Mouse (Mus musculus) limb, embryonic 12.5 days (tissue): ENCODE measurements around the gene A830018L16Rik. TPM values are rescaled to one million over a fixed set of nuclear protein-coding genes. Genes with fewer than 3 reads are reported as not detected.

ENCODE experiments used
- ATAC-seq: fragments of 200-750 bp; cut with Nextera tagmentation; 2 replicates; pipeline ENCODE4 v1.8.0; 2017; ENCODE audit warnings: low read depth, moderate TSS enrichment; ENCODE audit not compliant: insufficient number of reproducible peaks, insufficient read depth, low FRiP score, low TSS enrichment
- H3K27ac ChIP-seq: fragments of 300-500 bp; sonication (generic); 2 replicates; pipeline ENCODE4 v1.5.1; 2016; ENCODE audit warnings: mild to moderate bottlenecking, moderate library complexity
- H3K27me3 ChIP-seq: fragments of 300-500 bp; sonication (generic); 2 replicates; pipeline ENCODE4 v1.6.1; 2016; ENCODE audit warnings: mild to moderate bottlenecking, moderate library complexity
- H3K36me3 ChIP-seq: fragments of 300-500 bp; sonication (generic); 2 replicates; pipeline ENCODE4 v1.6.1; 2016; ENCODE audit warnings: mild to moderate bottlenecking, moderate library complexity
- H3K4me1 ChIP-seq: fragments of 300-500 bp; sonication (generic); replicated peaks from 2 replicates; pipeline ENCODE4 v1.6.1; 2016
- H3K4me2 ChIP-seq: fragments of 300-500 bp; sonication (generic); 2 replicates; pipeline ENCODE4 v1.6.1; 2016; ENCODE audit warnings: mild to moderate bottlenecking, moderate library complexity
- H3K4me3 ChIP-seq: fragments of 300-500 bp; sonication (generic); replicated peaks from 2 replicates; pipeline ENCODE4 v1.5.1; 2016; ENCODE audit warnings: mild to moderate bottlenecking
- H3K9ac ChIP-seq: fragments of 300-500 bp; sonication (generic); replicated peaks from 2 replicates; pipeline ENCODE4 v1.6.1; 2016; ENCODE audit warnings: mild to moderate bottlenecking, moderate library complexity
- H3K9me3 ChIP-seq: fragments of 300-500 bp; sonication (generic); 2 replicates; pipeline ENCODE4 v1.6.1; 2016; ENCODE audit warnings: mild to moderate bottlenecking, moderate library complexity
- WGBS: fragments of 180-500 bp; shearing (Covaris S2); methylation state at CpG from one replicate; pipeline ENCODE4 v1.1.7; 2016; 5-methylcytosine and 5-hydroxymethylcytosine counted together
- polyA plus RNA-seq: library from polyadenylated mRNA; unstranded; fragments of >200 nt; fragmentation: Nextera tagmentation; extraction: Ambion mirVana; gene quantifications from 2 replicates; pipeline ENCODE4 v1.2.1, GENCODE M21; 2016

The A830018L16Rik gene
- 1.9 and 2.3 TPM in 2 replicates for polyA plus RNA-seq

GRCm38 (mm10) chr1:11413894-11414556 lies at the start of gene A830018L16Rik:
A830018L16Rik (plus strand) TSS chr1:11414105.
- H3K9ac ChIP-seq: peak within 1 kb of the TSS; percentile 67
- peak; percentile 96 for ATAC-seq
- under 1% methylated on average over 50 of the region's 50 CpGs for WGBS
- peak within 1 kb of the TSS; percentile 51 for H3K4me3 ChIP-seq
- H3K9me3 ChIP-seq: no peaks in the 10 kb centered on the region
- H3K27ac ChIP-seq: no peak within 1 kb of the TSS
- H3K27me3 ChIP-seq: peaks cover 20% of the 10 kb centered on the region
- 0 out of 2 replicates have a peak, but pooled peaks cover 3% of the 10 kb centered on the region for H3K4me1 ChIP-seq
- H3K36me3 ChIP-seq: no peaks in the 10 kb centered on the region
- H3K4me2 ChIP-seq: peak within 1 kb of the TSS; percentile 86

- Histone ChIP-seq H3K9me3 (no peaks in the 10 kb centered on the region), H3K4me1 (no peaks in the 10 kb centered on the region), H3K27ac (no peak overlapping the region), H3K36me3 (no peaks in the 10 kb centered on the region), H3K27me3 (no peaks in the 10 kb centered on the region), H3K4me3 (no peak overlapping the region), H3K4me2 (no peak overlapping the region), H3K9ac (no peak overlapping the region)
- WGBS: 66% methylated on average over 3 of the region's 3 CpGs
- ATAC-seq: no peak
Observed at GRCm38 (mm10) chr1:11385846-11386245, 28.1 kb upstream of the A830018L16Rik start.

- H3K4me3 ChIP-seq: no peak overlapping the region
- H3K9me3 ChIP-seq: no peaks in the 10 kb centered on the region
- no peaks in the 10 kb centered on the region for H3K36me3 ChIP-seq
- no peak overlapping the region for H3K9ac ChIP-seq
- H3K4me1 ChIP-seq: no peaks in the 10 kb centered on the region
- H3K4me2 ChIP-seq: no peak overlapping the region
- 61% methylated on average over 4 of the region's 4 CpGs for whole genome bisulfite sequencing
- no peak for ATAC-seq
- H3K27me3 ChIP-seq: no peaks in the 10 kb centered on the region
- no peak overlapping the region for H3K27ac ChIP-seq
Observed at GRCm38 (mm10) chr1:11395408-11395807, 18.5 kb upstream of the A830018L16Rik start.

GRCm38 (mm10) chr1:11395996-11396736 lies 17.7 kb upstream of the A830018L16Rik start:
- no peak overlapping the region for H3K4me2 ChIP-seq
- ATAC-seq: no peak
- no peaks in the 10 kb centered on the region for H3K36me3 ChIP-seq
- no peaks in the 10 kb centered on the region for H3K9me3 ChIP-seq
- H3K9ac ChIP-seq: no peak overlapping the region
- H3K27me3 ChIP-seq: no peaks in the 10 kb centered on the region
- H3K4me1 ChIP-seq: no peaks in the 10 kb centered on the region
- no peak overlapping the region for H3K4me3 ChIP-seq
- WGBS: 85% methylated on average over 2 of the region's 2 CpGs
- H3K27ac ChIP-seq: no peak overlapping the region

- Histone ChIP-seq H3K36me3 (no peaks in the 10 kb centered on the region), H3K4me3 (no peak overlapping the region), H3K9me3 (no peaks in the 10 kb centered on the region), H3K9ac (no peak overlapping the region), H3K4me2 (no peak overlapping the region), H3K27ac (no peak overlapping the region), H3K27me3 (no peaks in the 10 kb centered on the region), H3K4me1 (no peaks in the 10 kb centered on the region)
- no peak for ATAC-seq
- 41% methylated on average over 2 of the region's 2 CpGs for WGBS
Observed at GRCm38 (mm10) chr1:11401159-11401558, 12.7 kb upstream of the A830018L16Rik start.

- Histone ChIP-seq H3K4me3 (no peak overlapping the region), H3K4me2 (no peak overlapping the region), H3K27me3 (no peaks in the 10 kb centered on the region), H3K9ac (no peak overlapping the region), H3K36me3 (no peaks in the 10 kb centered on the region), H3K9me3 (no peaks in the 10 kb centered on the region), H3K27ac (no peak overlapping the region), H3K4me1 (no peaks in the 10 kb centered on the region)
- ATAC-seq: no peak
Observed at GRCm38 (mm10) chr1:11405527-11405926, 8.4 kb upstream of the A830018L16Rik start.

- no peak for ATAC-seq
- Histone ChIP-seq H3K27ac (no peak overlapping the region), H3K27me3 (no peaks in the 10 kb centered on the region), H3K36me3 (no peaks in the 10 kb centered on the region), H3K9me3 (no peaks in the 10 kb centered on the region), H3K4me2 (no peak overlapping the region), H3K9ac (no peak overlapping the region), H3K4me1 (no peaks in the 10 kb centered on the region), H3K4me3 (no peak overlapping the region)
- 78% methylated on average over 3 of the region's 3 CpGs for WGBS
Observed at GRCm38 (mm10) chr1:11406026-11406425, 7.9 kb upstream of the A830018L16Rik start.

GRCm38 (mm10) chr1:11414560-11414959 lies 655 bp downstream of the A830018L16Rik start:
- Histone ChIP-seq H3K27ac (no peak overlapping the region), H3K9me3 (no peaks in the 10 kb centered on the region), H3K4me2 (peak overlapping the region; percentile 86), H3K4me3 (peak overlapping the region; percentile 51), H3K27me3 (peaks cover 20% of the 10 kb centered on the region), H3K4me1 (0 out of 2 replicates have a peak, but pooled peaks cover 3% of the 10 kb centered on the region), H3K9ac (peak overlapping the region; percentile 67), H3K36me3 (no peaks in the 10 kb centered on the region)
- 2% methylated on average over 9 of the region's 9 CpGs for WGBS
- no peak; the same call in none of the 2 replicates for ATAC-seq

GRCm38 (mm10) chr1:11427310-11427709 lies 13.4 kb downstream of the A830018L16Rik start:
- Histone ChIP-seq H3K27me3 (no peaks in the 10 kb centered on the region), H3K36me3 (no peaks in the 10 kb centered on the region), H3K9ac (no peak overlapping the region), H3K4me3 (no peak overlapping the region), H3K4me1 (no peaks in the 10 kb centered on the region), H3K4me2 (no peak overlapping the region), H3K27ac (no peak overlapping the region), H3K9me3 (no peaks in the 10 kb centered on the region)
- 71% methylated on average over 1 of the region's 1 CpGs for WGBS
- no peak for ATAC-seq

GRCm38 (mm10) chr1:11458353-11458752 lies 44.4 kb downstream of the A830018L16Rik start:
- no peaks in the 10 kb centered on the region for H3K4me1 ChIP-seq
- no peaks in the 10 kb centered on the region for H3K36me3 ChIP-seq
- no peaks in the 10 kb centered on the region for H3K9me3 ChIP-seq
- no peak overlapping the region for H3K4me2 ChIP-seq
- H3K9ac ChIP-seq: no peak overlapping the region
- WGBS: 90% methylated on average over 1 of the region's 1 CpGs
- ATAC-seq: no peak
- H3K27ac ChIP-seq: no peak overlapping the region
- no peak overlapping the region for H3K4me3 ChIP-seq
- H3K27me3 ChIP-seq: no peaks in the 10 kb centered on the region

GRCm38 (mm10) chr1:11466325-11466724 lies 52.4 kb downstream of the A830018L16Rik start:
- Histone ChIP-seq H3K36me3 (no peaks in the 10 kb centered on the region), H3K4me2 (no peak overlapping the region), H3K4me1 (no peaks in the 10 kb centered on the region), H3K27ac (no peak overlapping the region), H3K27me3 (no peaks in the 10 kb centered on the region), H3K9me3 (no peaks in the 10 kb centered on the region), H3K9ac (no peak overlapping the region), H3K4me3 (no peak overlapping the region)
- ATAC-seq: no peak
- WGBS: 64% methylated on average over 1 of the region's 1 CpGs
